Mouse (Mus musculus): ENCODE results near the gene Lin7c.

Gene Lin7c

DNA sequence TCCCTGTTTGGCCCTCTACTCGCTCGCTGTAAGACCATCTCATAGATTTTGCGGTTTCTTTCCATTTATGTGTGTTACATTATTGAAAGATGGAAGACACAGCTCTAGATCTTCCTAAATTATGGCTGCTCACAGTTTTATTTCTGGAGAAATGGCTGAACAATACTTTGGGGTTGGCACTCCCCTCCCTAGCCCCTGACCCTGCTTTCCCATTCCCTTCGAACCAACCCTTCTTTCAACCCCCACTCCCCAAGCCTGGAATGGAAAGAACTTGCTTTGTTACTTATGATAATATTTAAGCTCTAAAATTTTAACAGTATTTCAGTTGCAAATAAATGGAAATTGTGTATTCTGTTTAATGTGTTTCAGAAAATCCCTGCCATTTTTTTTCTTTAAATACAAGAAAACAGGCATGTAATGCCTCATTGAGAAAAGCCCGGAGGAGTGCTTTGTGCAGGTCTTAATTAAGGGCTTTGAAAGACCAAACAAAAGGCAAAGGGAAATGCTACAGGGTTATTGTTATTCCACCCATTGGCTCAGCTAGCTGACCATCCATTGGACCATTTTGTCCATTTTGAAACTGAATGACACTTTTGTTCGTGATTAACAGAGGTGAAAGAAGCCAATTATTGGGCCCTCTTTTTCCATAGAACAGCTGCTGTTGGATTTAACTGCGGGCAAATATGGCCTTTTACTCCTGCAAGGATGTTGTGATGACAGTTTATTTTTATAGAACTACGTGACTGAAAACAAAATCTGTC lies 52.3 kb downstream of the Lin7c start:
- peak; percentile 98 for DNase-seq

DNA sequence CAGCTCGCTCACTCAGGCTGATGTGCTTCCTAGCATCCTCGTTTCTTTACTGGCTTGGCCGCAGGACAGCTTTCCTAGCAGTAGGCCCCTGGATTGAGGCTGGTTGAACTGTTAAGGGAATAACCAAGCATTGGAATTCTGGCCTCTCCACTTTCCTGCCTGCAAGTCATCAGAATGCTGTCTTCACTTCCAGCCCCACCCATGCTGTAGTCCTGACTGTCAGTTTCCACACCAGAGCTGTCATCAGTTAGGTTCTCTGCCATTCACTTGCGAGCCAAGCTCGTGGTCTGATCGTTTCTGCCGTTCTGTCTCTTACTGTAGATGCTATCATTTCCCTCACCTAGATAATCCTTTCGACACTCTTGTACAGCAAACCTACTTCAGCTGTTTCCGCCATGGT lies 54.3 kb downstream of the Lin7c start:
- no peak for DNase-seq

DNA sequence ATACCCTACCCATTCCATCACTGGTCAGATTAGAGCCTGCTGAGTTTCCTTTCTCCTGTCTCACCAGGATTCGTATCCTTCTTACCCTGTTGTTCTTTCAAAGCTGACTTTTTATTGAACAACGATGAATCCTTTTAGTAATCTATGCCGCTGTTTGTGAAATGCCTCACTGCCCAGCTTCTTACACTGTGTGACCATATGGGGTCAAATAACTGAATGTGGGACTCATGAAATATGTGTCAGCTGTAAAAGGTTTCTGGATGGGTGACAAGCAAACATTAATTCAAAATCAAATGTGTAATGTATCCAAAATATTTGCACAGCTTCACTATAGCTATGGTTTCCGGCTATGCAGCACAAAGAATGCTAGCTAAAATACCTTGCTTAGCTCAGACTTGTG lies 54.9 kb downstream of the Lin7c start:
- DNase-seq: no peak

DNA sequence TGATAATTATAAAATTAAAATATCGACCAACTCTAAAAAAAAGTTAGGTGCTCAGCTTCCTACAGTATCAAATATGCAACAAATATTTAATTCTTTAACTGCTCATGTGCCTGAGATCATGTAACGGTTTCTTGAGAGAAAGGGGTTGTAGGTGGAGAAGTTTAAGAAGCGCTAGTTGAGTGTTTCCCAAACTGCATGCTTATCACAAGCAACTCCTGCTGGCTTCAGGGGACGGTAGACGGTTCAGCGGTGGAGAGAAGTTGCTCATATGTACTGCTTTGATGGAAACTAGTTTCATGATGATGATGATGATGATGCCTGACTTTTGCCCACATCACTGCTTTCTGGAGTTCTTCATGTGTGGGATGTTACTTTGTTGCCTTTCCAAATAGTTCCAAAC lies 55.8 kb downstream of the Lin7c start:
- DNase-seq: no peak

DNA sequence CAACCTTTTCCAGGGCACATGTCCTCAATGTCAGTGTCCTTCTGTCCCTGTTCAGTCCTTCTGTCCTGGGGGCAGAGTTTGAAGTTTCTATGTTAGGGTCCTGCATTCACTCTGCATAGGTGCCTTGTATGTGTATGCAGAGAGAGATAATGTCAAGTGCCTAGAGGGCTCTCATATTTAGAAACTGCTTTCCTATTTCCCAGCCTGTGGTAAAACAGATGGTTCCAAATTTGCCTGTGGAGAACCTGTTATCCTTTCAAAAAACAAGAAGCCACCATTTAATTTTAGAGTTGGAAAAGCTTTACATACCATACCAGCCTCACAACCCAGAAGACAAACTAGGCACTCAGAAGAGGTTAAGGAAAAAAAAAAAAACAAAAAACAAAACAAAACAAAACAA lies 58.9 kb downstream of the Lin7c start:
- DNase-seq: no peak

DNA sequence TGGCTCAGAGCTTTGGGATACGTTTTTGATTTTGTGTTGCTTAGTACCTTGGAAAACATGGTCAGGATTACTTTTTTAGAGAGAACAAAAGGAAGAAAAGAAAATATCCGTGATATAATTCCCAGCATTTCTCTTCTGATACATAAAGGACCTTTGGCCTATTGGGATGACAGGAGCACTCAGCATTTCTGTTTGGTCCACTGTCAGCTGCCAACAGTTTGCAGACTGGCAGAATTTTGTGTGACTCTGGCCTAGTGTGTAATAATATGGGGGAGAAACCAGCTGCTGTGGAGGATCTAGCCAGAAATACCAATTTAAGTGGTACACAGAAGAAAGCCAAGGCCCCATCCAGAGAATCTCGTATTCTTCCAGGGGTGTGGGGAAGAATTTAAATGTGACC lies 59.7 kb downstream of the Lin7c start:
- no peak for DNase-seq

Data from retina, postnatal 1 day (tissue).